Mouse (Mus musculus) c-Kit-positive CD71-positive TER-119-positive erythroid progenitor cells, embryonic 14.5 days (primary cell): ENCODE results near the gene Men1.
"Not testable (repeated sequence)": the region's sequence is repeated elsewhere in the genome, so short reads cannot be mapped to it uniquely, and the experiment has no call there.

Experiments used
- DNase-seq: peaks from one replicate; pipeline ENCODE4 v3.0.0-alpha.2; 2013; ENCODE audit warnings: low spot score

Gene Men1

DNA sequence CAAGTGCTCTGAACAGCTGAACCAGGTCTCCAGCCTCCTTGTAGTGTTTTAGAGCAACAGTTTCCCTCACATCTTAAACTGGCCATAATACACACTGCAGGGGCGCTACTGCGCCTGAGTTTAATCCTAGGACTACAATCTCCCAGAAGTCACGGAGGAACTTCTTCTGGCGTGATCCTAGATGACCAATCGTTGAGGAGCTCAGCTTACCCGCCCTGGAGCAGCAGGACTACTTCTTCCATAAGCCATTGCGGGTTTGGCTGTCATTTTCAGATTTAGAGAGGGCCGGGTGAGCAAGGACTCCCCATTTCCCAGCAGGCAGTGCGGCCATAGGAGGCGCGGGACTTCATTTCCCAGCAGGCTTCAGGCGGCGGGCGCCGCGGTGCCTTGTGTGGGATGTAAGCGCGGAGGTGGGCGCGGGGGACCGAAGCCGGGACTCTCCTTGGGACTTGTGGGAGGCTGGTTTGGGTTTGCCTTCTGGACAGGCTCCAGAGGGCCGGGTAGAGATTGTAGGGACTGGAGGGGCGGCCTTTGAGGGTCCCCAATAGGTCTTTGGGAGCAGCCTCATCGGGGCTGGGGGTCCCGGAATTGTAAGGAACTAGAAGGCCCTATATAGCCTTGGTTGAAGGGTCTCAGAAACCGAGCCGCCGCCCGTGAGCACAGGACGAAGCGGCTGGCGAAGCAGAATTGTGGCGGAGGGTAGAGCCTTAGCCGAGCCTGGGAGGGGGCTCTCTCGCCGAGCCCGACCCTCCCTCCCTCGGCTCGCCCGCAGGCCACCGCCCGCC is at the start of gene Men1:
Gene Men1 (plus strand): TSS at position 307 of the 785 bp plus-strand sequence.
- peak; percentile 91 for DNase-seq

DNA sequence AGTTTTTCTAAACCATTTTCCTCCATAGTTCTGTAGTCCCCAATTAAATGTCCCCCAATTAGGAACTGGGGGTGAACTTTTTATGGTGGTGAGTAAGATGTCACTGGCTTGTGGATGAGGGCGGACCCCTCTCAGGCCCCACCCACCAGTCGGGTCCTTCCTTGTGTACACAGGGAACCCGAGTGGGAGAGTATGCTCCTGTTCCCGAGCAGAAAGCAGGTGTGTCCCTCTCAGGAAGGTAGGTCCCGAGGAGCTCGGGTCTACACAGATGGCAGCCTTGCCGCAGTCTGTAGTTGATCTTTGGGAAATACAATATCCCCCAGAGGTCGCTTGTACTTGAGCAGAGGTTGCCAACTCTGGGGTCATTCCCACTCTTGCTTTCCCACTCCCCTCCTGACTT is 49.6 kb upstream of the Men1 start:
- DNase-seq = no peak

DNA sequence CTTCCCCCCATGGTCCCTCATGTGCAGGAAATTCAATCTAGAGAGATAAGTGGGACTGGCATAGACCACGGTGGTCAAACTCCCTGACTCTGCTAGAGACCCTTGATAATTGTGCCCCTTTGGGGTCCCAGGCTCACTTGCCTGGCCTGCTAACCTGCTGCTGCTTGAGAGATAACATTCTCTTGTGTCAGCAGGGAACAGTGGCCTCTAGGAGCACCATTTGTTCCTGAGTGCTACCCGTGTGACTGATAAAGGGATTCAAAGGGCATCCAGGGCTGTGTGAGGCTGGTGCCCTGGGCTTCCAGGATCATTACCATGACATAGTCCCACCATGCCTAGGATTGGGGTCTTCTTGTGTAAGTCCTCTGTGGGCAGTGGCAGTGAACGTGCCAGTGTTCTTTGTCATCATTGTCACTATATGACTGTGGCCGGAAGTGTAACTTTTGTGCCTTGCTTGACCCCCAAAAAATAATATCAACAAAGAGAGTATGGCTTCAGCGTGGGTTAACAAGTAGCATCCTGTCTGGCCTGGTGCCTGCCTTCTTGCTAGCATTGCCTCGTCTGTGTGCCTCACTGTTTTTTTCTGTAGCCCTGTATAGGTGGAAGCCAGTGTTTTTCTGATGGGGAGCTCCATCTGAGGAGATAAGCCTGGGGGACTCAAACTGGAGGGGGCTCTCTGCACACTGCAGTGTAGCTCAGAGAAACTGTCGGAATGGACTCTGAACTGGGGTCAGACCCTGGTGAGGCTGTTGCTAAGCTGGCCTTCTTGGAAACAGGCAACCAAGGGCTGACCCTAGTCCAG is 48.9 kb upstream of the Men1 start:
- DNase-seq = no peak

DNA sequence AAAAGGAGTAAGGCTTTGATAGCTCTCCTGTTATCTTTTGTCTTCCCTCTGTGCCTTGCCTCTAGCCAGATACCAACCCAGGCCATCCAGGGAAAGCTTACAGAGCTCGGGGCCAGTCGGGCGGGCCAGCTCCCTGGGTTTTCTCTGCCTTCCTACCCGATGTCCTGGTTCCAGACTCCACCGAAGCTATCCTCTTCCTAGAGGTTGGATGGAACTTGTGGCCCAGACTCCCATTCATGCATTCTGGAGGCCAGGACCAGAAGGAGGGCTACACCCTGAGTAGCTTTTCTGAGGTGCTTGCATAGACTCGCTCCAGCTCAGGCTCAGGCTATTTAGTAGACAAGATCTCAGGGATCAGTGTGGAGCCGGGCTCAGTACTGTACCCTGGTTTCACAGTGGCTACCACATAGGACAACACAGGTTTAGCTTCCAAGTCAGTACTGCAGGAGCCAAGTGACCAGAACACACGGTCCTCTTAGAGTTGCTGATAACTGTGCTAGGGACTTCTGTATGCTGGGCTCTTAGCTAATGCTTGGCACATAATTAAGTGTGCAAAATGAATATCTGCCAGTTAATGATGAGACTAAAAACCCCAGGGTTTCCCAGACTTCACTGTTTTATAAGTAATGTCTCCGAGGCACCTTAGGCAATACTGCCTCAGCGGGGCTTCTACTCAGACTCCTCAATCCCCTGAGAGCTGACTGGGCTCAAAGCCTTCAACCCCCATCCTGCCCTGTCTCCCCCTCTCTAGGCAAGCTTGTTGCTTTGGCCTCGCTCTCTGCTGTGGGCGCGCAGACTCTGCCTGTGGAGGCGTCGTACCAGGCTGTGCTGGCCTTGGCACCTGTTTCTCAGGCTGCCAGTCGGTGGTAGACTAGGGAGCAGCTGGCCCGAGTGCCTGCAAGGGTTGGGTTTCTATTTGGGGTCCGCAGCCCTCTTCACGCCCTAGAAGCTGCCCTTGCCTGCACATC is 48.1 kb upstream of the Men1 start:
- no peak for DNase-seq

DNA sequence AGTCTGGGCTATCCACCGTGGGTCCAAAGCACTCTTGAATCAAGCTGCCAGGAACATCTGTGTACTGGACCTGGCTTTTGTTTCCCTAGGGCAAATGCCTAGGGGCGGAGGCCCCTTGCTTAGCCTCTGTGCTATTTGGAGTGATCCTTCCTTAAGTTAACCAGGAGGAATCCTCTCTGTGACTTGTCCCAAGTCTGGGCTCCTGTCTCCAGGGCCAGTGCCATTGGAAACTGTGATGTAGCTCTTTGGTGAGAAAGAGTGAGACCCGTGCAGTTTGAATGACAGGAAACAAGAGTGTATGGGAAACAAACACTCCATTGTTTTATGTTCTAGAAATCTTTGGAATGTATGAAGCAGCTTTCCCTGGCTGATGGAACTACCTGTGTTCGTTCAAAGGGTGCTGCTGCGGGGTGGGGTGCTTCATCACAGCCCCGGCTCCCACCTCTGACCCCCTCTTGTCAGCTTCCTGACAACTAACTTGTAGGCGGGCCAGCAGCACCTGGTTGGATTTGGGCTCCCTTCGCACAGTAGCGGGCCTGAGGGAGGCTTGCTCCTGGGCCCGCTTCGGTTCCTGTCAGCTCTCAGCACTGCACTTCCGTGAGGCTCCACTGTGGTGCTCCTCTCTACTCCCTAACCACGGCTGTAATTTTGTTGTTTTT is 46.4 kb upstream of the Men1 start:
- DNase-seq = no peak

DNA sequence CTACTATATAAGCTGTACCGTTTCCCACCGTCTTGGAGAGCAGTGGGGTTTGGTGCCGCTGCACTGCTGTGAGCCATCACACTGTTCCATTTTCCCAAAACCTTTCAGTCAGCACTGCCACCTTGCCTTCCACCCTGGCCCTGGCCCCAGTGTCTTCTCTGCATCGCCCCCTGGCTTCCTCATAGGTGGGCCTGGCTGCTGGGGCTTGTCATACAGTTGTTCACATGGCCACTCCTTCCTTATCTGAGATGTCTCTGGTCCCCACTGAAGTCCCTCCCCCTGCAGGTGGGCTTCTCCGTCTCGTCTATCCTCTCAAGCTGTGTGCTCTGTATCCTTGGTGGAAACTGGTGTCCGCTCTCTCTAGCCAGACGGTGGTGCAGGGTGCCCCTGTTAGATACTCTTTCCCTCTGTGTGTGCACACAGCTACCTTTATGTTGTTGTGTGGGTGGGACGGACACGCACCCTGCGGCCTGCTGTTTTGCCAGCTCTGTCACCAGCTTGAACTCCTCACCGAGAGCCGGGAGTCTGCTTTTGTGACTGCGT is 45.0 kb upstream of the Men1 start:
- DNase-seq = no peak

DNA sequence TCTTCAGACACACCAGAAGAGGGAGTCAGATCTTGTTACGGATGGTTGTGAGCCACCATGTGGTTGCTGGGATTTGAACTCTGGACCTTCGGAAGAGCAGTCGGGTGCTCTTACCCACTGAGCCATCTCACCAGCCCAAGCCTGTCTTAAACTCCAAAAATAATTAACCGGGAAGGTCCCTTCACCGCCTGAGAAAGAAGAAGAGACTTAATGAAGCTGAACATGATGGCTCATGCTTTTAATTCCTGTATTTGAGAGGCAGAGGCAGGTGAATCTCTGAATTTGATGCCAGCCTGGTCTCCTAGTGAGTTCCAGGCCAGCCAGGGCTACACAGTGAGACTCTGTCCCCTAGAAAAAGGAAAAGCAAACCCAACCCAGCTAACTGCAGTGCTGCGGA is 44.1 kb upstream of the Men1 start:
- not testable (repeated sequence) for DNase-seq

DNA sequence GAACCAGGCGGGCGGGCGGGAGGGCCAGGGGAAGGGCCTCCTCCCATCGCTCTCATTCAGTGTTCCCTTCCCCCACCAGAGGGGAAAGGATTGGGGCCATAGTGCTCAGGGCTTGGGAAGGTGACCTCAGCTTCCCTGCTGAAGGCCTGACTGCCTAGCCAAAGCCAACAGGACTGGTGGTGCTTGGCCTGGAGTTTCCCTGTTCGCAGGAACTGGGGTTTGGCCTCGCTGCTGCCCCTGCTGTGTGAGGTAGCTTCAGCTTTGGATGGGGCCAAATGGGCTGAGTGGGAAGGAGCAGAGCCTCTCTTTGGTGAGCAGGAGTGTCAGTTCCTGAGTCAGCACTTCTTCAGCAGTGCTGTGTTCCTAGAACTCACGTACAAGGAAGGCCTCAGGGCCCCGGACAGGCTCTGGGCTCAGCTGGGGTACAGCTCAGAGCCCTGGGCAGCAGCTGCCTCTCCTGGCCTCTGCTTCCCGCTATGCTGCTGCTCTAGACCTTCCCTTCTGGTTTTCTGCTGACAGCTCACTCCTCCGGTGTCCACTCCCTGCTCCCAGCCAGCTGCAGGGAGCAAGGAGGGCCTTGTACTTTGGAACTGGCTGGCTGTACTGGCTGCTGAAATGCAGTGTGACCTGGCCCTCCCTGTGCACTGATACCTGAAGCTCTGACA is 43.5 kb upstream of the Men1 start:
- no peak for DNase-seq

DNA sequence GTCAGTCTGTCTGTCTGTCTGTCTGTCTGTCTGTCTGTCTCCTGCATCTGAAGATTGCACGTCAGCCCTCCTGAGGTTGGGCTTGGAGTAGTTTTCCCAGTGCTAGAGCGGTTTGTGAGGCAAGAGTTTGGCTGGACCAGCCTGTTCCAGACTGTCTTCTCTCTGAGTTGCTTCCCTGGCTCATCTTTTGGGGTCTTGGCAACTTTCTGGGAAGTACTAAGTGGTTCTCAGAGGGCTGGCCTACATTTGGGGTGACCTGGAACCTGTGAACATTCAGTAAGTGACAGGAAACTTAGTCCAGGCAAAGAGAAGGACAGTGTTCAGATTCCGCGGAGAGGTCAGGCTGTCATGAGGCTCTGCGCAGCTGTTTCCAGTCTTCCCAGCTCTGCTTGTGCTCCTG is 42.5 kb upstream of the Men1 start:
- DNase-seq = no peak

DNA sequence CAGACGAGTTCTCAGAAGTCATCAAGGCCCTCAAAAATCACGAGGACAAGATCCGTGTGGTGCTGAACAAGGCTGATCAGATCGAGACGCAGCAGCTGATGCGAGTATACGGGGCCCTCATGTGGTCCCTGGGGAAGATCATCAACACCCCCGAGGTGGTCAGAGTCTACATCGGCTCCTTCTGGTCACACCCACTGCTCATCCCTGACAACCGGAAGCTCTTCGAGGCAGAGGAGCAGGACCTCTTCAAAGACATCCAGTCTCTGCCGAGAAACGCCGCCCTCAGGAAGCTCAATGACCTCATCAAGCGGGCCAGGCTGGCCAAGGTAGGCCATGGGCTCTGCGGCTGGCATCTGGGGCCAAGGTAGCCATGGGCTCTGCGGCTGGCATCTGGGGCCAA is 40.5 kb upstream of the Men1 start:
- no peak for DNase-seq

DNA sequence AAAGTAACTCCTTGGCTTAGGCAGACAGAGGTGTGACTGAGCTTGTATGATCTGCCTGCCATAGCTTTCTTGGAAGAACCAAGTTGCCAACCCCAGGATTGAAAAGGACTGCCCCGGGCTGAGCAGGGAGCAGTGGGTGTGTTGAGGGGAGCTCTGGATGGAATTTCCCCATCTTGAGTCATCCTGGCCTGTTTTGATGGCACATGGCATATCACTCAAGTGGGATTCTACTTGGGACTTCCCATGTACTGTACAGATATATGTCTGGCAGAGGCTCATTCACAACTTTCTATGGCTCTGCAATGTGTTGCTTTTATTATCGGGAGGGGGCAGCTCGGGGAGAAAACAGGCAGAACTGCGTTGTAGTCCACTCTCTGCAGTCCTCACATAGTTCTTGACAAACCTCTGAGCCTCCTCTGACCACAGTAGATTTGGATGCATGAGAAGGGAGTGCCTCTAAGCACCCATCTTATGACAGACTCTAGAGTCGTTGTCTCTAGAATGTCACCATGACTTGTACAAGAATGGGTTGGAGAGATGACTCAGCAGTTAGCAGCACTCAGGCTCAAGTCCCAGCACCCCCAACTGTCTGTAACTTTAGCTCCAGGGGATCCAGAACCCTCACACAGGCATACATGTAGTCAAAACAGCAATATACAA is 38.1 kb upstream of the Men1 start:
- no peak for DNase-seq

DNA sequence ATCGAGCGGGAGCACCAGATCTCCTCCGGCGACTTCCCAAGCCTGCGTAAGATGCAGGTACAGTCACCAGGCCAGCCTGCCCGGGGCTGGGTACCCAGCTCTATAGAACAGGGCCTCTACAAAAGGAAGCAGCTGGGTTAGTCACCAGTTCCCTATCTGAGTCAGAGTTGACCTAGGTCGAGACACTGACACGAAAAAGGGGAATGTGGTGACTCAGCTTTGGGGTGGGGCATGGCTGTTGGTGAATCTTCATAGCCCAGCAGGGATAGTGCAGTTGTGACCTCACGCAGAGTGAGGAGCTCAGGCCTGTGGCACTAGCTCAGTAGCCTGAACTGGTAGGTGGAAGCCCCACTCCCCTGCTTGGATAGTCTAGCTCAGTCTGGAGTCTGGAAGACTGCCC is 37.1 kb upstream of the Men1 start:
- DNase-seq = peak; percentile 79

DNA sequence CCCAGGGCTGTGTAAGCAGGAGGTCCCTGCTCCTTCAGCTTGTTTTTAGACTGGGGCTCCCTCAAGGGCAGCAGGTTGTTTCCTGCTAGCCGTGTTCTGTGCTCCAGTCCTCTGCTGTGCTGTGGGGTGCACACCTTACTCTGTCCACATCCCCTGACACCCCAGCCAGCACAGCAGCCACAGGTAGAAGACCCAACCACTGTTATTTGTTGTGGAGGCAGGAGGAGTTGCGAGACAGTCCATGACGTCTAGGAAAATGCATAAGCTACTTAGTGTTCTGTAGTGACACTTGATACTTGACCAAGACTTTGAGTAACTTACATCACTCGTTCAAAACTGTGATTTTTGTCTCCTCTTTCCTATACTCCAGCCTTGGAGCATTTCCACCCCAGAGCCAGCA is 35.8 kb upstream of the Men1 start:
- DNase-seq = no peak

DNA sequence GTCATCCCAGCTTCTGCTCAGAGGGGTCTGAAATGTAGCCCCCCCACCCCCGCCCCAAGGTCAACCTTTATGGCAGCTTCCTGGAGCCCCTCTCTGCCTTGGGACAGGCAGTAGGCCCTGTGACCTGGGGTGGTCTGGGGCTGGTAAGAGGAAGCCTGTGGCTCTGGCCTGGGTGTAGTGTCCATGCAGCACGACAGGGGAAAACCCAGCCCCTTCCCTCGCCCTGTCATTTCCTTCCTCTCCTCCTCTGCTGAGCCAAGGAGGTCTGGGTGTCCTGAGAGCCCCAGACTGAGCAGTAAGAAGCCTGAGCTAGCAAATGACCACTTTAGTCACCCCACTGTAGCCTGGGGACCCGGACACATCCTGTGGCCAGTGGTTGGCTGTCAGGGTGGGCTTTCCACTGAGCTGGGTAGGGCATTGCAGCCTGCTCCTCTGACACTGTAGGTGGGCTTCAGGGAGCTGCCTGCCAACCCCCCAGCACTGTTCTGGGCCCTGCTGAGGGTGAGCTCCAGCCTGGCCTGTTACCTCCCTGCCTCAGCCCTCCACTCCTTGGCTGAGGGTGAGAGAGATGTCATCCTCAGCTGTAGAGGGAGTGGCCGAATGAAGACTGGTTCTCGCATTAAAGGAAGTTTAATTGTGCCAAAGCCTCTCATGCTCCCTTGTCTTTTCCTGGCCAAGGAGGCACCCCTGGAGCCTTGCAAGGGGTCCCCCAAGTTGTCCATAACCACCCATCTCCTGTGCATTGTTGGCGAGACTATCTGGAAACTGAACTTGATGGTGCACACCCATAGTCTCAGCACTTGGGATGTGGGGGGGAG is 35.1 kb upstream of the Men1 start:
- DNase-seq = no peak

DNA sequence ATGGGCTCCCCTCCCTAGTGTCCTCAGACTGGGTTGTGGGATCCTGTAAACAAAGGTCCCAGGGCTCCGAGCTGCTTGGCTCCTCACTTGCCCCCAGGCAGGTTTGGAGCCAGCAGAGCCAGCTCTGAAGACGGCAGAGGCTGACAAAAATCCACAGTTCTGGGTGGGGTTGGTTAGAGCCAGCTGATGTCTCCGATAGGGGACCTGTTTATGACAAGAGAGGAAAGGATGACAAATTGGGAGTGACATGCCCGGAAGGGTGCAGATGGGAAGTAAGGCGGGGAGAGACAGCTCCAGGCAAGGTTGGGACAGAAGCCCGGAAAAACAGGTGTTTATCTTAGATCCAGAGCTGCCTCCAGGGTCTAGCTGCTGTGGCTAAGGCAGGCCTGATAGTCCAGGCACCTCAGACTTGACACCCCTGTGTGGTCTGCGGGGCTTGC is 34.4 kb upstream of the Men1 start:
- DNase-seq = peak; percentile 80

DNA sequence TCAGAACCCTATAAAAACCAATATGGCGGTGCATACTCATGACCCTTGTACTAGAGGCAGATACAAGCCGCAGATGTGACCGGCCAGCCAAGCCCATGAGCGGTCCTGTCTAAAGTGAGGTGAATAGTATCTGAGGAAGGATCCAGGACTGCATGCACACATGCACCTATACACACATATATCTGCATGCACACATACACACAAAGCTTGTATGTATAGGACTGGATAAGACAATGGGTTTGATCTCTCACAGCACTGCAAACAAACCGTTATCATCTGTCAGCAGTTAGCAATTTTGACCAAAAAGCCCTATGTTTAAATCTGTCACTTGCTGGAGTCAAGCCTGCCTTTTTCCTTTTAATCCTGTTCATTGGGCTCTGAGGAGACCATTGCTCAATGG is 32.7 kb upstream of the Men1 start:
- DNase-seq = no peak

DNA sequence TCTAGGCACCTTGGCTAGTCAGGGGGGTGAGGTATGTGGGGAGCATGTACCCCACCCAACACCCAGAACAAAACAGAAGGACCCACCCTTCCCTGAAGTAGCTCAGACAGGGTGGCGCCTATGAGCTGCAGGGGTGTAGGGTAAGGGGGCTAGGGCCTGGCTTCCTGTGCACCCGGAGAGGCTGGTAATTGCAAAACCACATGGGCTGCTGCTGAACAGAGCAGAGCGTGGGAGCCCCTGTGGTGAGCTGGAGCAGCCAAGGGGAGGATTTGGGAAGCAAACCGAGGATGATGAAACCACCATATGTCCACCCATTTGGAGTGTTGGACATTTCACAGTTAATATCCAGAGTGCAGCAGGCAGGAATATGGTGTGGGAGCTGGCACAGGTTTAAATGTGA is 32.3 kb upstream of the Men1 start:
- DNase-seq = no peak

DNA sequence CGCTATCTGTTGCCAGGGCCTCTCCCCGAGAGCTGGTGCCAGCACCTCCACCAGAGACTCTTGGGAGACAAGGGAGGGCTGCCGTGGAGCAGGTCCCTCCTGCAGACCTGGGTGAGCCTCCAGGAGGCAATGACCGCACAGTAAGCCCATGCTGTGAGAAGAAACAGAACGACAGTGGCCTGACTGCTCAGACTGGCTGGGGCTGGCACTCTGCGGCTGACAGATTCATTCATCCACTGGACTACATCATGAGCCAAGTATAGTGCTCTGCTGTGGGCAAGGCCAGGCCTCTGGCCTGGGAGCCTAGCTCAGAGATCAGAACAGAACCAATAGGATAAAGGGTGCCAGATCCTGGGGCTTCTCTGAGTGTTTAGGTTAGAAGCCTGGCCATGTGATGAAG is 30.9 kb upstream of the Men1 start:
- DNase-seq = no peak

DNA sequence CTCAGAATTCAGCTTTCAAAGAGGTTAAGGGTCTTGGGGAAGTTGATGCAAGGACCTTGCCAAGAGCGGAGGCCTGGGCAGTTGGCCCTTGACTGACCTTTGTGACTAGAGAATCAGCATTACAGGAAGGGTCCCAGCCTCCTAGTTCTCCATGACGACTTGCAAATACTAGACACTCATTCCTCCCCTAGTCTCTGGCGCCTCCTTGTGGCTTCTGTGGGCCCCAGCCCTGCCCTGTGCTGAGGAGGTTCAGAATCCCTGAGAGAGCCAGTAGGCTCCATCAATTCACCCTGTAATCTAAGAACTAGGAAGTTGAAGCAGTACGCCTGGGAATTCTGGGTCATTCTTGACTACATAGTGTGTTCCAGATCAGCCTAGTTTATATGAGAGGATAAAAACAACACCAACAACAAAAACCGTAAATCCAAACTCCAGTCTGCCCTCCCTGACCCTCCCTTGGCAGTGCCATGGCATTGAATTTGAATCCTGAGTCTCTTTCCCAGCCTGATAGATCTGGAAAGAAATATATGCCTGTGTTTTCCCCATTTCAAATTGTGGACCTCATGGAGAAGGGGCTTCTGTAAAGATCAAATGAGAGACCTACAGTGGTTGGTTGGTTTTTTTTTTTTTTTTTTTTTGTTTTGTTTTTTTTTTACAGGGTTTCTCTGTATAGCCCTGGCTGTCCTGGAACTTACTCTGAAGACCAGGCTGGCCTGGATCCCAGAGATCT is 29.8 kb upstream of the Men1 start:
- DNase-seq = peak; percentile 94
